Mouse (Mus musculus) lung, postnatal 14 days (tissue): ENCODE data around the gene Dupd1.
A peak's percentile ranks its signal among the peaks of the same experiment; 100 is the strongest.
"Not testable (repeated sequence)": the region's sequence is repeated elsewhere in the genome, so short reads cannot be mapped to it uniquely, and the experiment has no call there.

Experiments
- DNase-seq: peaks from one replicate; pipeline ENCODE4 v3.0.0; 2021

Dupd1 gene

DNA sequence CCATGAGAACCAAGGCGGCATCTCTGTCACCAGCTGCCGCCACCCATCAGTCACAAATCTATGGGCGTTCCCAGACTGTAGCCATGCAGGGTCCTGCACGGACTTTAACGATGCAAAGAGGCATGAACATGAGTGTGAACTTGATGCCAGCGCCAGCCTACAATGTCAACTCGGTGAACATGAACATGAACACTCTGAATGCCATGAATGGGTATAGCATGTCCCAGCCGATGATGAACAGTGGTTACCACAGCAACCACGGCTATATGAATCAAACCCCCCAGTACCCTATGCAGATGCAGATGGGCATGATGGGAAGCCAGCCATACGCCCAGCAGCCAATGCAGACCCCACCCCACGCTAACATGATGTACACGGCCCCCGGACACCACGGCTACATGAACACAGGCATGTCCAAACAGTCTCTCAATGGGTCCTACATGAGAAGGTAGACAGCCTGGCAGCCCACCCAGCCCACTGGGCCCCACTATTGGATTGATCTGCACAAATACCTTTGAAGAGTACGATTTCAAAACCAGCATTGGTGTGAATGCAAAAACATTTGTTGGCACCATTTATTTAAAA lies 43.9 kb downstream of the Dupd1 start:
- DNase-seq, result not testable (repeated sequence)

GRCm38 (mm10) chr14:21669633-21670421 lies 44.5 kb downstream of the Dupd1 start:
- DNase-seq, result peak; percentile 56

- DNase-seq, result peak; percentile 32
These were observed 45.2 kb downstream of the Dupd1 start for GRCm38 (mm10) chr14:21669218-21669617.

DNA sequence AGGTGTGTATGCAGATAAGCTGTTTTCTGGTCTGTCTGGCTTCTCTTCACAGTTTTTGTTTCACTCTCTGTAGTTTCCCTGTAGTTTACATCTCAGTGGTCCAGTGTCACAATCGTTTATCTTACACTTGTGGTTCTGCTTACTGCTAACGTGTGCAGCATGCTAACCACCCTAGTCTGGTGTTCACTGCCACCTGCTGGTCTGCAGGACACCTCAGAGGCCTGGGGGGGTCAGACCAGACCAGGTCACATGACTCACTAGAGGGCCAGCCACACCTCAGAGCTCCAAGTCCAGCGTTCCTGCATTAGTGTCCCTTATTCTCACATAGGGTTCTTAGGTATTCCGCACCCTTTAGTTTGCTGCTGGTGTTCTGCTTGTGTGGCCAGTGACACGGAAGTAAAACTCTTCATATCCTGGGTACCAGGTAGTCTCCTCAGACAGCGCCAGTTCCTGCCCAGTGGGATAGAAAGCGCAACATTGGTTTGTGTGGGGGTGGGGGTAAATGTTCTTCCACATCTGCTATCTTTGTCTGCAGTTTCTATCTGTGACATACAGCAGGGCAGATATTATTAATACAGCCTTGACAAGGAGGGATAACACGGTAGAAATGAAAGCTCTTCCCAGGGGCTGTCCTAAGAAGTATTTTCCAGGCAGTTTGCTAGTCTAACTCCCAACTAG lies 51.8 kb downstream of the Dupd1 start:
- DNase-seq, result peak; percentile 37

DNA sequence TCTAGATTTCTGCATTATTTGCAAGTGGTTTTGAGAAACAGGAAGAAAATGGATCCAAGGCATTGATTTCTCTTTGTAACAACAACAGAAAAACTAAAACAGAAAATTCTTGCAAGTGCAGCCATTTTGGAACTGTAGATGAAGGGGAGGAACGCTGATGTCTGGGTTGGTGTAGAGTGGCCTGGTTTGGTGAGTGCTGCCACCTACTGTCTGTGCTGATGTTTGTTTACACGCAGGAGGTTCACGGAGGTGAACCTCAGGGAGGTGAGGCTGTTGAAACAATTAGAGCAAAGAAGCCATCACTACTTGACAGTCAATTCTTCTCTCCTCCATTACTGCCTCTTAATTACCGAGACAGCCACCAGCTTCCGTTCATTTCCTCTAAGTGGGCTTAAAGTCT lies 54.7 kb downstream of the Dupd1 start:
- peak; percentile 68 for DNase-seq

DNA sequence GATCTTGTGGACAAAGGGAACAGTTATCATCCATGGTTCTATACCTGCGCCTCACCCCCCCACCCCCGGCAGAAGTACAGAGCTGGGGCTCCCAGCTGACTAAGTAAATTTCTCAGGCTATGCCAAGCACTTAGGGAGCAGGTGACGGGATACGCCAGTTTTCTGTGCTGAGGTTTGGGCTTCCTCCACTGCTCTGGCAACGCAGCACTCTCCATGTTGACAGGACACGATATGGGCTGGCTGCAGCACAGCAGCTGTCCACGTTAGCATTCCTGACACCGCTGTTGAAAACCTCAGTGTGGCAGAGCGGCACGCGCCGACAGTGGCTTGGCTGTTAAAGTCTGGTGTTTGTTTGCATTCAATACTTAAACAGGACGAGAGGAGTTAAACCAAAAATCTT lies 55.2 kb downstream of the Dupd1 start:
- DNase-seq, result no peak

GRCm38 (mm10) chr14:21653813-21654212 lies 60.6 kb downstream of the Dupd1 start:
- DNase-seq, result peak; percentile 21

DNA sequence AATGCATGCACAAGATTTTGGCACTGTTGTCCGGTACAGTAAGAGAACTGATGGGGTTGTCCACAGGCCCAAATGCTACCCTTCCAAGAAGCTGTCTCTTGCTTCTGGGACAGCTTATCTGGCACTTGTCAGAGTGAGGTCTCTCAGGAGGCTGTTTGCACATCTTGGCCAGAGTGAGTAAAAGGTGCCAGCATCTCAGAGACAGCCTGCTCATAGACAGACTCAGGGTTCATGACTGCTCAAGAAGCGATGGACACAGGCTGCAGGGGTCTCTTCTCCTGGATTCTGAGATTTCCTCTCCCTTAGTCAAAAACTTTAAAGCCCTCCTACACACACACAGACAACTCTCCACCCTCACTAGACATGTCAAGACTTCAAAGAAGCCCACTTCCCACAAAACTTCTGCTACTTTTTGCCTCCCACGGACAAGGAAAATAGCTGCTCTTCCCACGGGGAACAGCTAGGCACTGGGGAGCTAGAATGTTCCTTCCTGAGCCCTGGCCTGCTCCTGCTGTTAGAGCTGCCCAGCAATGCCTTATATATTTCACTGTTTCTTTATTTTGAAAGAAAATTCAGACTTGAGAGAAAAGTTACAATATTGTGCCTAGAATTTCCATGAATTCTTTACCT lies 73.5 kb downstream of the Dupd1 start:
- no peak for DNase-seq

- no peak for DNase-seq
These were observed 77.8 kb downstream of the Dupd1 start for GRCm38 (mm10) chr14:21636548-21636947.

GRCm38 (mm10) chr14:21631665-21632200 lies 82.6 kb downstream of the Dupd1 start:
- DNase-seq, result no peak
